Mouse (Mus musculus): ENCODE data around the gene Coq5. TPM values are rescaled to one million over a fixed set of nuclear protein-coding genes. Genes with fewer than 3 reads are reported as not detected.
A peak's percentile ranks its signal among the peaks of the same experiment; 100 is the strongest.
"Not testable (repeated sequence)": the region's sequence is repeated elsewhere in the genome, so short reads cannot be mapped to it uniquely, and the experiment has no call there.

The Coq5 gene
- polyA plus RNA-seq, 1 experiment from 2014 or later, result 18.9 TPM

- Histone ChIP-seq H3K9me3 (ENCODE audit: low read length) (no peaks in the 10 kb centered on the region), H3K27ac (ENCODE audit: low read length) (peak within 1 kb of the TSS; percentile 90), H3K27me3 (replicated peaks; ENCODE audit: insufficient read depth, low read length) (no peaks in the 10 kb centered on the region), H3K9ac (replicated peaks; ENCODE audit: low read depth) (peak within 1 kb of the TSS; percentile 66), H3K36me3 (ENCODE audit: insufficient read depth, low read length) (0 out of 2 replicates have a peak, but pooled peaks cover 10% of the 10 kb centered on the region), H3K4me1 (ENCODE audit: insufficient read depth, low read depth, low read length) (no peaks in the 10 kb centered on the region), H3K4me2 (replicated peaks; ENCODE audit: low read depth, low read length) (peak within 1 kb of the TSS; percentile 65), H3K4me3 (ENCODE audit: low read depth, low read length) (peak within 1 kb of the TSS; percentile 82)
- TF ChIP-seq EP300 (IDR thresholded peaks at IDR 0.05), result no peak
- peak; percentile 38 for TF ChIP-seq CTCF (IDR thresholded peaks at IDR 0.05)
- peak; percentile 97 for DNase-seq (ENCODE audit: low spot score)
- under 1% methylated on average over 64 of the region's 66 CpGs for WGBS
- peak; percentile 98 for ATAC-seq
Measured at GRCm38 (mm10) chr5:115300792-115301614, 21.5 kb downstream of the Coq5 start, which contains the start of gene Dynll1. Gene Dynll1 (minus strand): TSS chr5:115300999.

DNA sequence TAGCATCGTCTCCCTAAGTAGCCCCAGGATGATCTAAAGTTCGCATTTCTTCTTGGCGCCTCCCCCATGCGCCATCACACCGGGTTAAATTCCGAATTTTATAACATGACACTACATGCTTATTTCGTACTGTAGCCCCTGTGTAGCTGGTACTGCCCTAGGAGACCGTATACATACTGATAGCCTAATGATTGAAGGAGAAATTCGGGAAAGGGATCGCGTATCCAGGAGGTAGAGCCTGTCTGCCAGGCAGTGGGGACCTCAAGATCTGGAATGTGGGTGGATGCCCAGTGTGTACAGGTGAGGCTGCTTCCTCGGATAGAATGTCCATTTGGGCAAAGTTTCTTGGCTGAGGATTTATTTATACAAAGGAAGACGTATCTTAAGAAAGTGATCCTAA is 22.1 kb downstream of the Coq5 start:
- ATAC-seq (no peak), DNase-seq (ENCODE audit: low spot score) (no peak)

DNA sequence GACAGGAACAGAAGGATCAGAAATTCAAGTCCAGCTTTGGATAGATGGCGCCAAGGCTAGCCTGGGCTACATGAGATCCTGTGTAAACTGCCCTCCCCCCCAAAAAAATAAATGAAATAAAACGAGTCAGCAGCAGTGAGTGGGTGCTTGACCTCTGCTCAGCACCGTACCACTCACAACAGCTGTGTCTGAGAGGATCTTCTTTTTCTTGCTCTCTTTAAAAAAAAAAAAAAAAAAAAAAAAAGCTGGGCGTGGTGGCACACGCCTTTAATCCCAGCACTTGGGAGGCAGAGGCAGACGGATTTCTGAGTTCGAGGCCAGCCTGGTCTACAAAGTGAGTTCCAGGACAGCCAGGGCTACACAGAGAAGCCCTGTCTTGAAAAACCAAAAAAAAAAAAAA is 22.7 kb downstream of the Coq5 start:
- 76% methylated on average over 3 of the region's 7 CpGs for WGBS
- H3K4me1 ChIP-seq (ENCODE audit: insufficient read depth, low read depth, low read length); H3K27ac ChIP-seq (ENCODE audit: low read length); H3K9ac ChIP-seq (replicated peaks; ENCODE audit: low read depth); H3K4me3 ChIP-seq (ENCODE audit: low read depth, low read length); H3K36me3 ChIP-seq (ENCODE audit: insufficient read depth, low read length); H3K9me3 ChIP-seq (ENCODE audit: low read length); H3K4me2 ChIP-seq (replicated peaks; ENCODE audit: low read depth, low read length); DNase-seq (ENCODE audit: low spot score); H3K27me3 ChIP-seq (replicated peaks; ENCODE audit: insufficient read depth, low read length); ATAC-seq: not testable (repeated sequence)

More for the DNA sequence above, 22.1 kb downstream of the Coq5 start:
- H3K4me2 ChIP-seq (replicated peaks; ENCODE audit: low read depth, low read length), result peak overlapping the region; percentile 65
- peak overlapping the region; percentile 57; the same call in 1 of the 2 replicates for H3K27ac ChIP-seq (ENCODE audit: low read length)
- WGBS, result 16% methylated on average over 13 of the region's 13 CpGs
- H3K4me1 ChIP-seq (ENCODE audit: insufficient read depth, low read depth, low read length), result no peaks in the 10 kb centered on the region
- H3K4me3 ChIP-seq (ENCODE audit: low read depth, low read length), result peak overlapping the region; percentile 82
- H3K9ac ChIP-seq (replicated peaks; ENCODE audit: low read depth), result 0 out of 2 replicates have a peak overlapping the region, but pooled peaks have one; percentile 3
- no peak for TF ChIP-seq EP300 (IDR thresholded peaks at IDR 0.05)
- TF ChIP-seq CTCF (IDR thresholded peaks at IDR 0.05), result no peak
- H3K9me3 ChIP-seq (ENCODE audit: low read length), result no peaks in the 10 kb centered on the region
- 0 out of 2 replicates have a peak, but pooled peaks cover 10% of the 10 kb centered on the region for H3K36me3 ChIP-seq (ENCODE audit: insufficient read depth, low read length)
- no peaks in the 10 kb centered on the region for H3K27me3 ChIP-seq (replicated peaks; ENCODE audit: insufficient read depth, low read length)

DNA sequence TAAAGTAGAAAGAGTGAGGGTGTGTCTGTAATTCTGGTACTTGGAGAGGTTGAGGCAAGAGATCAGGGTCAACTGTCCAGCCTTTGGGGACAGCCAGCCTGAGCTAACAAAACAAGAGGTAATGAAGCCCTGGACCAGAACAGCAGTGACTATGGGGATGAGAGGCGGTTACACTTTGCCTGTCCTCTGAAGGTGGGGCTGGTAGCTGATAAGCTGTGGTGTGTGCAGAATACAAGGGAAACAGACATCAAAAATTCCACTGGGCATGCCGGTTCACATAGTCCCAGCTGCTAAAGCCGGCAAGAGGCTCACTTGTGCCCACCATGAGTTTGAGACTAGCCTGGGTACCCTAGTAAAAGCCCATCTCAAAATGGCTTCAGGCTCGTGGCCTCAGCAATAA is 32.9 kb downstream of the Coq5 start:
- Histone ChIP-seq H3K4me3 (ENCODE audit: low read depth, low read length) (no peak overlapping the region), H3K36me3 (ENCODE audit: insufficient read depth, low read length) (no peaks in the 10 kb centered on the region), H3K4me1 (ENCODE audit: insufficient read depth, low read depth, low read length) (peaks cover 3% of the 10 kb centered on the region; the same call in 1 of the 2 replicates), H3K9me3 (ENCODE audit: low read length) (no peaks in the 10 kb centered on the region), H3K9ac (replicated peaks; ENCODE audit: low read depth) (no peak overlapping the region), H3K27me3 (replicated peaks; ENCODE audit: insufficient read depth, low read length) (no peaks in the 10 kb centered on the region), H3K27ac (ENCODE audit: low read length) (0 out of 2 replicates have a peak overlapping the region, but pooled peaks have one; percentile 38), H3K4me2 (replicated peaks; ENCODE audit: low read depth, low read length) (no peak overlapping the region)
- DNase-seq (ENCODE audit: low spot score) (no peak), ATAC-seq (no peak)
- WGBS, result 76% methylated on average over 4 of the region's 4 CpGs
- TF ChIP-seq CTCF (IDR thresholded peaks at IDR 0.05) (no peak), EP300 (IDR thresholded peaks at IDR 0.05) (no peak)

DNA sequence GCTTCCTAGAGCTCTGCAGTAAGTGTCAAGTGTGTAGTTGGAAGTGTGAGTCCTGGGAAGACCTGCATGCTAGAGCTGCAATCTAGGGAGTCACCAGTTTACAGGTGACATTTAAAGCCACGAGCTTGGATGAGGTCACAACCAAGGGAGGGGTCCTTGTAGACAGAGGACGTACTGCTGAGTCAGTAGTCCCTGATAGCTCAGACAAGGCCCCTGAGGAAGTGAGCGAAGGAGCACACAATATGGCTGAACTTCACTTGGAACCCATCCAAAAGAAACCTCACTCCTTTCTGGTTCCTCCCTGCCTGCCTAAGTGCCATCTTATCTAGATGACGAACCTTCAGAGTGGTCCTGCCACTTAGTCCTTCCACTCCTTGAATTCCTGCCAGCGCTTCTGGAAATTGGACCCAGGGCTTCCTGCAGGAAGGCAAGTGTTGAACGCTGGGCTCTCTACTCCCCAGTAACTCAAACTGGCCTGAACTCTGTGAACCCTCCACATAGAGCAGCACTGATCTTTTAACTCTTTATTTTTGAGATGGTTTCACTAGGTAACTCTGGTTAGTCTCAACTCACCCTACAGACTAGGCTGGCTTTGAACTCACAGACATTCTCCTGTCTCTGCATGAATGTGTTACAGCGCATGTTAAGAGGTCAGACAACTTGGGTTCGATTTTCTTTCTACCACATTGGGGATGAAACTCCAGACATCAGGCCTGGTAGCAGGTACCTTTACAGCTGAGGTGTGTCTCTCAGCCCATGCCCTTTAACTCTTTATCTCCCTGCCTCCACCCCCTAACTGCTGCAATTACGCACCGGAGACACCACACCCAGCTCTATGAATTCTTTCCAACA is 33.6 kb downstream of the Coq5 start:
- H3K4me1 ChIP-seq (ENCODE audit: insufficient read depth, low read depth, low read length), result peaks cover 9% of the 10 kb centered on the region; the same call in 1 of the 2 replicates
- no peak overlapping the region for H3K4me2 ChIP-seq (replicated peaks; ENCODE audit: low read depth, low read length)
- 0 out of 2 replicates have a peak overlapping the region, but pooled peaks have one; percentile 38 for H3K27ac ChIP-seq (ENCODE audit: low read length)
- DNase-seq (ENCODE audit: low spot score), result peak; percentile 74
- no peak for TF ChIP-seq EP300 (IDR thresholded peaks at IDR 0.05)
- no peak for TF ChIP-seq CTCF (IDR thresholded peaks at IDR 0.05)
- H3K4me3 ChIP-seq (ENCODE audit: low read depth, low read length), result no peak overlapping the region
- peak; percentile 90 for ATAC-seq
- H3K9me3 ChIP-seq (ENCODE audit: low read length), result no peaks in the 10 kb centered on the region
- no peak overlapping the region for H3K9ac ChIP-seq (replicated peaks; ENCODE audit: low read depth)
- no peaks in the 10 kb centered on the region for H3K27me3 ChIP-seq (replicated peaks; ENCODE audit: insufficient read depth, low read length)
- H3K36me3 ChIP-seq (ENCODE audit: insufficient read depth, low read length), result no peaks in the 10 kb centered on the region
- WGBS, result 37% methylated on average over 10 of the region's 10 CpGs

GRCm38 (mm10) chr5:115313668-115313943 is 34.1 kb downstream of the Coq5 start:
- DNase-seq (ENCODE audit: low spot score) (no peak), ATAC-seq (peak; percentile 6; the same call in 1 of the 2 replicates)
- no peaks in the 10 kb centered on the region for H3K36me3 ChIP-seq (ENCODE audit: insufficient read depth, low read length)
- TF ChIP-seq EP300 (IDR thresholded peaks at IDR 0.05) (no peak), CTCF (IDR thresholded peaks at IDR 0.05) (no peak)
- no peak overlapping the region for H3K9ac ChIP-seq (replicated peaks; ENCODE audit: low read depth)
- no peak overlapping the region for H3K27ac ChIP-seq (ENCODE audit: low read length)
- H3K4me2 ChIP-seq (replicated peaks; ENCODE audit: low read depth, low read length), result no peak overlapping the region
- no peak overlapping the region for H3K4me3 ChIP-seq (ENCODE audit: low read depth, low read length)
- no peaks in the 10 kb centered on the region for H3K9me3 ChIP-seq (ENCODE audit: low read length)
- peaks cover 10% of the 10 kb centered on the region; the same call in 1 of the 2 replicates for H3K4me1 ChIP-seq (ENCODE audit: insufficient read depth, low read depth, low read length)
- WGBS, result 44% methylated on average over 5 of the region's 5 CpGs
- no peaks in the 10 kb centered on the region for H3K27me3 ChIP-seq (replicated peaks; ENCODE audit: insufficient read depth, low read length)

Measured in lung, postnatal 0 days (tissue).